Mouse (Mus musculus): ENCODE data around the gene Tbkbp1. TPM values are rescaled to one million over a fixed set of nuclear protein-coding genes. Genes with fewer than 3 reads are reported as not detected.

The Tbkbp1 gene
- polyA plus RNA-seq, 1 experiment from 2014 or later, result 27.3 TPM

DNA sequence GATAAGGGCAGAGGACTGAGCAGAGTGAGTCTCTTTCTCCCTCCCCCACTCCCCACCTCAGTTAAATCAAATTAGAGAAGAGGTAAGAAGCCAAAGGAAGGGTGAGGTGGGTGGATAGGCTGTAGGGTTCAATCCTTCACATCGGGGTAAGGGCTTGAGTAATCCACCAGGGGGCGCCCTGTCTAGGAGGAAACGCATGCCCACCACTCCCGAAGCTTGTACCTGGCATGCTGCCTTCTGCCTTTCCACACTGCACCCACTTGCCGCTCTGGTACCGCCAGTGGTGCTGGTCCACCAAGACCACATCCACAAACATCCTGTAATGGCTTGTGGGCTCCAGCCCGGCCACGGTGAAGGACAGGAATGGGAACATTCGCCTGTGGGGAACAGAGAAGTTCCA, 49.6 kb downstream of the Tbkbp1 start:
- Histone ChIP-seq H3K79me2 (ENCODE audit: inconsistent target) (no peaks in the 10 kb centered on the region), H3K4me3 (ENCODE audit: inconsistent target) (no peak overlapping the region), H3K27ac (no peak overlapping the region), H3K36me3 (ENCODE audit: inconsistent target) (no peaks in the 10 kb centered on the region)
- WGBS (ENCODE audit: missing documents), result 17% methylated on average over 9 of the region's 9 CpGs

DNA sequence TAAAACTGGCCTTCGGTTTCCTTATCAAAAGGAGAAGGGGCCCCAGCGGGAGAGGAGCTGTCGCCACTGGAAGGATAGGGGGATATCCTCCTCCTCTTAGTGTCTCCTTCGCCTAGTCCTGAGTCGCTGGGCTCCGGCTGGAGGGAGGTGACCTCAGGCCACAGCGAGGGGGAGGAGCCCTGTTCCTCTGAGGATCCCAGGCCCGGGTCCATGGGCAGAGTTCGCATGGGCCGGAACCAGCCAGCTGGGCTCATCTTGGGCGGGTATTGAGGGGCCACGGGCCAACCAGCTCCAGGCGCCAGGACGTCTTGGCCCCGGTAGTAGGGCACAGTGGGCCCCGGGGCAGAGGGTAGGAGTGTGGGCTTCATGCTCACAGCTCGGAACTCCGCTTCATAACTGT, 52.5 kb downstream of the Tbkbp1 start:
- H3K27ac ChIP-seq, result no peak overlapping the region
- H3K4me3 ChIP-seq (ENCODE audit: inconsistent target), result no peak overlapping the region
- H3K79me2 ChIP-seq (ENCODE audit: inconsistent target), result no peaks in the 10 kb centered on the region
- H3K36me3 ChIP-seq (ENCODE audit: inconsistent target), result no peaks in the 10 kb centered on the region
- 17% methylated on average over 18 of the region's 18 CpGs for WGBS (ENCODE audit: missing documents)

DNA sequence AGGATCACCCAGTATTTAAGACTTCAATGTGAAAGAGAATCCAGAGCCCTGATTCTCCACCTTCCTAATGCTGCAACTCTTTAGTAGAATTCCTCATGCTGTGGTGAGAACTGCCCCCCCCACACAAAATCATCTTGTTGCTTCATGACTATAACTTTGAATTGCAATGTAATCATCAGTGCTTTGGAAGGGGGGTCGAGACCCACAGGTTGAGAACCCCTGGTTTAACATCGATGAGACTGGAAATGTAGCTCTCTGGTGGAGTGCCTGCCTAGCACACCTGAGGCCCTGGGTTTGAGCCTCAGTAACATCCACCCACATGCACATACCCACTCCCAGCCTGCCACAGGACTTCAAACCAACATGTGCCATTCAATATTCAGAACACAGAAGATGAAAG, 56.7 kb downstream of the Tbkbp1 start:
- no peaks in the 10 kb centered on the region for H3K79me2 ChIP-seq (ENCODE audit: inconsistent target)
- no peaks in the 10 kb centered on the region for H3K36me3 ChIP-seq (ENCODE audit: inconsistent target)
- 74% methylated on average over 2 of the region's 2 CpGs for WGBS (ENCODE audit: missing documents)
- H3K27ac ChIP-seq, result no peak overlapping the region
- no peak overlapping the region for H3K4me3 ChIP-seq (ENCODE audit: inconsistent target)

DNA sequence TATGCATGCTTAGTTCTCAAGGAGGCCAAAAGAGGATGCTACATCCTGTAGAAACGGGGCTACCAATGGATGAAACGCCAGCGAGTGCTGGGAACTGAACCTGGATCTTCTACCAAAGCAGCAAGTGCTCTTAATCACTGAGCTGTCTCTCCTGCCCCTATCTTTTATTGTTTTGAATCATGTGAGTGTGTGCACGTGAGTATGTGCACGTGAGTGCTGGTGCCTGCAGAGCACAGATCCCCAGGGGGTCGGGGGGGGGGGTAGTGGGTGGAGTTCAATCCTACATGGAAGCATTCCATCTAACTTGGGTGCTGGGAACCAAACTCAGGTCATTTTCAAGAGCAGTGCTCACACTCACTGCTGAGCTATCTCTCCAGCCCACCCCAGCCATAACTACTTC, 64.9 kb downstream of the Tbkbp1 start:
- Histone ChIP-seq H3K4me3 (ENCODE audit: inconsistent target) (no peak overlapping the region), H3K36me3 (ENCODE audit: inconsistent target) (no peaks in the 10 kb centered on the region), H3K79me2 (ENCODE audit: inconsistent target) (no peaks in the 10 kb centered on the region), H3K27ac (no peak overlapping the region)
- WGBS (ENCODE audit: missing documents), result 76% methylated on average over 6 of the region's 6 CpGs

Other genes starting within 250 kb of the Tbkbp1 start
- gene Cdk5rap3, start 235.0 kb downstream of the Tbkbp1 start, polyA plus RNA-seq (2018), result 15.0 to 17.0 TPM (median 16.0 TPM) in 3 replicates
- gene Prr15l, start 223.4 kb downstream of the Tbkbp1 start, polyA plus RNA-seq (2018), result 0.19 TPM in 1 of 3 replicates, not detected in the others
- gene Pnpo, start 207.5 kb downstream of the Tbkbp1 start, polyA plus RNA-seq (2018), result 15.4 to 17.0 TPM (median 15.6 TPM) in 3 replicates
- 10.9 to 20.7 TPM (median 12.1 TPM) in 3 replicates for gene Sp2, start 168.5 kb downstream of the Tbkbp1 start, polyA plus RNA-seq (2018)
- gene Sp6, start 138.1 kb downstream of the Tbkbp1 start, polyA plus RNA-seq (2018), result 0.09 TPM in 1 of 3 replicates, not detected in the others
- 0.57 to 3.6 TPM (median 1.3 TPM) in 3 replicates for gene Scrn2, start 121.6 kb downstream of the Tbkbp1 start, polyA plus RNA-seq (2018)
- gene Lrrc46, start 110.1 kb downstream of the Tbkbp1 start, polyA plus RNA-seq (2018), result 0.17 TPM in 1 of 3 replicates, not detected in the others
- 25.6 to 38.5 TPM (median 31.8 TPM) in 3 replicates for gene Mrpl10, start 109.9 kb downstream of the Tbkbp1 start, polyA plus RNA-seq (2018)
- 6.4 to 9.7 TPM (median 9.5 TPM) in 3 replicates for gene Osbpl7, start 100.9 kb downstream of the Tbkbp1 start, polyA plus RNA-seq (2018)
- 0.09 TPM in 1 of 3 replicates, not detected in the others for gene Tbx21, start 36.2 kb downstream of the Tbkbp1 start, polyA plus RNA-seq (2018)
- 63.7 to 139 TPM (median 123 TPM) in 3 replicates for gene Kpnb1, start 36.4 kb upstream of the Tbkbp1 start, polyA plus RNA-seq (2018)
- 33.4 to 65.0 TPM (median 53.5 TPM) in 3 replicates for gene Npepps, start 129.1 kb upstream of the Tbkbp1 start, polyA plus RNA-seq (2018)
- 18.4 to 24.4 TPM (median 20.9 TPM) in 3 replicates for gene Mrpl45, start 164.2 kb upstream of the Tbkbp1 start, polyA plus RNA-seq (2018)
- gene Gpr179, start 200.6 kb upstream of the Tbkbp1 start, polyA plus RNA-seq (2018), result 0.01 TPM in 1 of 3 replicates, not detected in the others
- 6.2 to 10.1 TPM (median 7.0 TPM) in 3 replicates for gene Socs7, start 211.1 kb upstream of the Tbkbp1 start, polyA plus RNA-seq (2018)